Mouse (Mus musculus): ENCODE measurements around the gene Tor1aip1. TPM values are rescaled to one million over a fixed set of nuclear protein-coding genes. Genes with fewer than 3 reads are reported as not detected.

The Tor1aip1 gene
- polyA plus RNA-seq, 1 experiment from 2014 or later, result 34.7 TPM

DNA sequence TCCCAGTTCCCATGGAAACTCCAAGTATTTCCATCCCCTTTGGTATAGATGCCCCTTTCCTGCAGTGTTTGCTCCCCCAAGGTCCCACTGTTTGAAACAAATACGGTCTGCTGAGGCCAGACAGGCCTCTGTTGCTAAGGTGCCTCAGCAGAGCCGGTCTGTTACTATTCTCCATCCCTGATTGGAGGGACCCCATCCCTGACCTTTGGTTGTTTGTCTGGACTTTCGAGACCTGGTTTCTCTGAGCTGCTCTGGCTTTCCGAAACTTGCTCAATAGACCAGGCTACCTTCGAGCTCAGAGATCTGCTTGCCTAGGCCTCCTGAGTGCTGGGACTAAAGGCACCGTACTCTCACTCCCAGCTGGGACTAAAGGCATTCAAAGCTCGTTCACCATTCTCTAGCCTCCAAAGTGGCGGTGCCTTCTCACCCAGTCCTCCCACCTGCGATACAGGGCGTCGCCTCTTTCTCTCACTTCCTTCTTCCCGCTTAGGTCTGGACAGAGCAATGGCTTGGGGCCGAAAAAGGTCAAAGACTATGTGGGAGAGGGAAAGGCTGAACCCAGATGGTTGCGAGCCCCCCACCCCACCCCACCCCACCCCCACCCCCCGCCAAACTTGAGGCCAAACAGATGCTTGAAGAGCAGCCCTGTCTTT is 37.0 kb upstream of the Tor1aip1 start:
- 0 out of 2 replicates have a peak, but pooled peaks have one; percentile 25 for ATAC-seq
- Histone ChIP-seq H3K4me3 (ENCODE audit: low read depth, low read length) (no peak overlapping the region), H3K9ac (ENCODE audit: low read depth, low read length) (no peak overlapping the region), H3K4me1 (replicated peaks; ENCODE audit: control insufficient read depth, insufficient read depth, low read length) (no peaks in the 10 kb centered on the region), H3K4me2 (replicated peaks; ENCODE audit: low read depth) (no peak overlapping the region), H3K9me3 (ENCODE audit: control insufficient read depth) (no peaks in the 10 kb centered on the region), H3K27ac (ENCODE audit: low read depth, low read length) (no peak overlapping the region), H3K27me3 (replicated peaks; ENCODE audit: control insufficient read depth, insufficient read depth, low read length) (no peaks in the 10 kb centered on the region), H3K36me3 (ENCODE audit: control insufficient read depth, insufficient read depth) (0 out of 2 replicates have a peak, but pooled peaks cover 1% of the 10 kb centered on the region)
- WGBS, result 50% methylated on average over 15 of the region's 15 CpGs
- TF ChIP-seq CTCF (IDR thresholded peaks at IDR 0.05; ENCODE audit: low read depth), result no peak

DNA sequence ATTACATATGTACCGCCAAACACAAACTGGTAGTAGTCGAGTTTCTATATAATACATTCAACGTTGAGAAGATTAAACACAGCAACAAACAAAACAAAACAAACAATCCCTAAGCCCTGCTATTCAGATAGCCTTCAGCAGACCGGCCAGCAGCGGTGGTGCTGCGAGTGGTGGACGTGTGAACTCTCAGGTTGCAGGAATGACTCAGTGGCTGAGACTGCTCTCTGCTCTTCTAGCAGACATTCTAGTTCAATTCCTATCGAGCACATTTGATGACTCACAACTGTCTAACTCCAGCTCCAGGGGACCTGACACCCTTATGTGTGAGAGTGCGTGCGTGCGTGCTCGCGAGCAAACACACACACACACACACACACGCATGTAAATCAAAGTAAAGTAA is 33.8 kb upstream of the Tor1aip1 start:
- H3K36me3 ChIP-seq (ENCODE audit: control insufficient read depth, insufficient read depth), result peaks cover 20% of the 10 kb centered on the region
- no peaks in the 10 kb centered on the region for H3K27me3 ChIP-seq (replicated peaks; ENCODE audit: control insufficient read depth, insufficient read depth, low read length)
- no peak overlapping the region for H3K4me3 ChIP-seq (ENCODE audit: low read depth, low read length)
- TF ChIP-seq CTCF (IDR thresholded peaks at IDR 0.05; ENCODE audit: low read depth), result no peak
- H3K27ac ChIP-seq (ENCODE audit: low read depth, low read length), result no peak overlapping the region
- 65% methylated on average over 14 of the region's 14 CpGs for WGBS
- H3K4me1 ChIP-seq (replicated peaks; ENCODE audit: control insufficient read depth, insufficient read depth, low read length), result no peaks in the 10 kb centered on the region
- H3K4me2 ChIP-seq (replicated peaks; ENCODE audit: low read depth), result no peak overlapping the region
- ATAC-seq, result no peak
- H3K9me3 ChIP-seq (ENCODE audit: control insufficient read depth), result no peaks in the 10 kb centered on the region
- H3K9ac ChIP-seq (ENCODE audit: low read depth, low read length), result no peak overlapping the region

DNA sequence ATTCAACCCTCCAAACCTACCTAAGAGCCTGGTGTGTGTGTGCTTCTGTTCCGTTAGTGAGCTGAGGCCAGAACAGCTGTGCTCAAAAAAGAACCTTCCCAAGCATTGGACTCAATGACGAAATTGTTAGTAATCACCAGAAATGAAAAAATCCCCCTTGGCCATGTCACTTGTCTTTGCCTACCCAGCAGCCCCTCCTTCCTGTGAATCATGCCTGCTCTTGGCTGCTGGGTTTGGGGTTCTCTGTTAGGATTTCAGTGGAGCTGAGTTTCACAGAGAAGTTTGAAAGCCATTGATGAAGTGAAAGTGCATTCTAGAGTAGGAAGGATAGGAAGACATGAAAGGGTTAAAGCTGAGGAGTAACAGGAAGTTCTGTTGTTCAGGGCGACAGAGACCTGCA is 29.9 kb upstream of the Tor1aip1 start:
- no peak for TF ChIP-seq CTCF (IDR thresholded peaks at IDR 0.05; ENCODE audit: low read depth)
- H3K9ac ChIP-seq (ENCODE audit: low read depth, low read length), result no peak overlapping the region
- no peaks in the 10 kb centered on the region for H3K27me3 ChIP-seq (replicated peaks; ENCODE audit: control insufficient read depth, insufficient read depth, low read length)
- 55% methylated on average over 3 of the region's 3 CpGs for WGBS
- no peaks in the 10 kb centered on the region for H3K4me1 ChIP-seq (replicated peaks; ENCODE audit: control insufficient read depth, insufficient read depth, low read length)
- no peak overlapping the region for H3K4me3 ChIP-seq (ENCODE audit: low read depth, low read length)
- no peak overlapping the region for H3K27ac ChIP-seq (ENCODE audit: low read depth, low read length)
- ATAC-seq, result no peak
- H3K4me2 ChIP-seq (replicated peaks; ENCODE audit: low read depth), result no peak overlapping the region
- H3K9me3 ChIP-seq (ENCODE audit: control insufficient read depth), result no peaks in the 10 kb centered on the region
- peaks cover 57% of the 10 kb centered on the region for H3K36me3 ChIP-seq (ENCODE audit: control insufficient read depth, insufficient read depth)

DNA sequence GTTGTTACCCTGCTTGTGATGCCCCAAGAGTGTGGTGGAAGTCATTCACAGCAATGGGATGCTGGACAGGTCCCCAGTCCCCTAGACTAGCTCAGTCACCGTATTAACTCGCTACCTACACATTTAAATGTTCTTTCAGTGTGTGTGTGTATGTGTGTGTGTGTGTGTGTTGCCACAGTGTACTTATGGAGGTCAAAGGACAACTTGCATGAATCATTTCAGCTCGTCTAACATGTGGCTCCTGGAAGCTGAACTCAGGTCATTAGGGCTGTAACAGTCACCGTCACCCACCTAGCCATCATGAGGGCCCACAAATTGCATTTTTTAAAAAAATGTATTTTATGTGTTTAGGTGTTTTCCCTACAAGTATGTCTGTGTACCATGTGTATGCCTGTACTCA is 25.9 kb upstream of the Tor1aip1 start:
- Histone ChIP-seq H3K4me1 (replicated peaks; ENCODE audit: control insufficient read depth, insufficient read depth, low read length) (no peaks in the 10 kb centered on the region), H3K27me3 (replicated peaks; ENCODE audit: control insufficient read depth, insufficient read depth, low read length) (no peaks in the 10 kb centered on the region), H3K4me3 (ENCODE audit: low read depth, low read length) (no peak overlapping the region), H3K4me2 (replicated peaks; ENCODE audit: low read depth) (no peak overlapping the region), H3K36me3 (ENCODE audit: control insufficient read depth, insufficient read depth) (peaks cover 76% of the 10 kb centered on the region), H3K27ac (ENCODE audit: low read depth, low read length) (no peak overlapping the region), H3K9ac (ENCODE audit: low read depth, low read length) (no peak overlapping the region), H3K9me3 (ENCODE audit: control insufficient read depth) (no peaks in the 10 kb centered on the region)
- 69% methylated on average over 4 of the region's 4 CpGs for WGBS
- TF ChIP-seq CTCF (IDR thresholded peaks at IDR 0.05; ENCODE audit: low read depth), result no peak
- peak; percentile 63; the same call in 1 of the 2 replicates for ATAC-seq

DNA sequence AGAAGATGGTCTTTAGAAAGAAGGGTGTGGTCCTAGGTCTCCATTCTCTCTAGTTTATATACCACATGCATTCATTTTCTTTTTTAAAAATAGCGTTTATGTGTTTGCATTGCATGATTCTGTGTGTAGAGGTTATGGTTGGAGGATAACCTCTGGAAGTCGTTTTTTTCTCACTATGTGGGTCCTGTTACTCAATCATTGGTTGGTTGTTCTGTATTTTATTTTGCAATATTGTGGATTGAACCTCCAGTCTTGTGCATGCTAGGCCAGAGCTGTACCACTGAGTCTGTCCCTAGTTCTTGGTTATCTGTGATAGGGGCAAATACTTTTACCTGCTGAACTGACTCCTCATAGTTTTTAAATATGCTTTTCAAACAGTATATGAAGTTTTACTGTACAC is 21.9 kb upstream of the Tor1aip1 start:
- no peak for ATAC-seq
- Histone ChIP-seq H3K9ac (ENCODE audit: low read depth, low read length) (no peak overlapping the region), H3K4me2 (replicated peaks; ENCODE audit: low read depth) (no peak overlapping the region), H3K36me3 (ENCODE audit: control insufficient read depth, insufficient read depth) (peaks cover 60% of the 10 kb centered on the region), H3K27me3 (replicated peaks; ENCODE audit: control insufficient read depth, insufficient read depth, low read length) (no peaks in the 10 kb centered on the region), H3K27ac (ENCODE audit: low read depth, low read length) (no peak overlapping the region), H3K4me3 (ENCODE audit: low read depth, low read length) (no peak overlapping the region), H3K4me1 (replicated peaks; ENCODE audit: control insufficient read depth, insufficient read depth, low read length) (no peaks in the 10 kb centered on the region), H3K9me3 (ENCODE audit: control insufficient read depth) (no peaks in the 10 kb centered on the region)
- WGBS, result 76% methylated on average over 2 of the region's 2 CpGs
- no peak for TF ChIP-seq CTCF (IDR thresholded peaks at IDR 0.05; ENCODE audit: low read depth)

DNA sequence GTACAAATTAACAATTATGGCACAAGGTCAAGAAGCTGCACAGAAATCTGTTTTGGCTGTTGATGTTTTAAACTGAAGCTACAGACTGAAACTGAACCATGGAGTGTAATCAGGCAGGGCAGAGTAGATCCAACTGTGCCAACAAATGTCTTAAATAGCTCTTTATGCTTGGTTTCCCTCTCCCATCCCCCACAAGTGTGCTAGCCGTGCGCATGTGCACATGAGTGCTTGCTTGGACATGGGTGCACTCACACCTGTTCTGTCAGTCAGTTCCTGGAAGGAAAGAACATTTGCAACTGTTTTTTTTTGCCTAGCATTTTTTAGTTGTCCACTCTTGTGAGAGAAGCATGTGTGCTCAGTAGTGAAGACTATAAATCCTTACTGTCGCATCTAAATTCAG is 10.4 kb upstream of the Tor1aip1 start:
- Histone ChIP-seq H3K4me2 (replicated peaks; ENCODE audit: low read depth) (no peak overlapping the region), H3K9ac (ENCODE audit: low read depth, low read length) (no peak overlapping the region), H3K4me3 (ENCODE audit: low read depth, low read length) (no peak overlapping the region), H3K36me3 (ENCODE audit: control insufficient read depth, insufficient read depth) (peaks cover 51% of the 10 kb centered on the region), H3K27me3 (replicated peaks; ENCODE audit: control insufficient read depth, insufficient read depth, low read length) (no peaks in the 10 kb centered on the region), H3K4me1 (replicated peaks; ENCODE audit: control insufficient read depth, insufficient read depth, low read length) (0 out of 2 replicates have a peak, but pooled peaks cover 9% of the 10 kb centered on the region), H3K27ac (ENCODE audit: low read depth, low read length) (no peak overlapping the region), H3K9me3 (ENCODE audit: control insufficient read depth) (no peaks in the 10 kb centered on the region)
- no peak for TF ChIP-seq CTCF (IDR thresholded peaks at IDR 0.05; ENCODE audit: low read depth)
- ATAC-seq, result no peak
- WGBS, result 81% methylated on average over 3 of the region's 3 CpGs
